In genomic region chr2:94329336-94329735, GRCm38 (mm10) we compare ENCODE assay signal across 32 mouse cellular contexts.
"Had no signal": no experiment of that assay in that cellular context is flagged by ENCODE, and none has a peak within 500 bp of the region (broad histone marks: within the 10 kb centered on the region; RNA-seq: fewer than 3 reads in every experiment).

No protein-coding gene starts in this region.

- H3K27me3 ChIP-seq: limb, embryonic 12.5 days; limb, embryonic 13.5 days; limb, embryonic 15.5 days; liver, embryonic 12.5 days; liver, embryonic 13.5 days; liver, embryonic 15.5 days; lung, embryonic 15.5 days; megakaryocyte, embryonic 14.5 days; midbrain, embryonic 12.5 days; midbrain, embryonic 13.5 days; midbrain, embryonic 15.5 days had no signal

- H3K9me3 ChIP-seq: limb, embryonic 10.5 days; limb, embryonic 12.5 days; limb, embryonic 13.5 days; limb, embryonic 15.5 days; liver, embryonic 12.5 days; liver, embryonic 13.5 days; liver, embryonic 15.5 days; lung, embryonic 15.5 days; megakaryocyte, embryonic 14.5 days; midbrain, embryonic 10.5 days; midbrain, embryonic 12.5 days; midbrain, embryonic 13.5 days; midbrain, embryonic 15.5 days had no signal

- H3K9ac ChIP-seq: limb, embryonic 12.5 days; limb, embryonic 13.5 days; limb, embryonic 15.5 days; liver, embryonic 12.5 days; liver, embryonic 13.5 days; liver, embryonic 14.5 days; liver, embryonic 15.5 days; liver, postnatal 0 days; lung, embryonic 14.5 days; lung, embryonic 15.5 days; midbrain, embryonic 12.5 days; midbrain, embryonic 13.5 days; midbrain, embryonic 15.5 days had no signal

- ATAC-seq: liver, embryonic 12.5 days; liver, postnatal 0 days; lung, postnatal 0 days; midbrain, embryonic 13.5 days; midbrain, embryonic 15.5 days; midbrain, embryonic 16.5 days had no signal

- H3K4me2 ChIP-seq: limb, embryonic 12.5 days; limb, embryonic 13.5 days; limb, embryonic 15.5 days; liver, embryonic 11.5 days; liver, embryonic 12.5 days; liver, embryonic 13.5 days; liver, embryonic 15.5 days; lung, embryonic 14.5 days; lung, embryonic 15.5 days; midbrain, embryonic 11.5 days; midbrain, embryonic 12.5 days; midbrain, embryonic 13.5 days; midbrain, embryonic 15.5 days had no signal

- H3K4me3 ChIP-seq: left cerebral cortex, adult 2 months; limb, embryonic 10.5 days; limb, embryonic 12.5 days; limb, embryonic 13.5 days; limb, embryonic 15.5 days; liver, embryonic 12.5 days; liver, embryonic 13.5 days; liver, embryonic 15.5 days; lung, embryonic 15.5 days; megakaryocyte, embryonic 14.5 days; midbrain, embryonic 10.5 days; midbrain, embryonic 12.5 days; midbrain, embryonic 13.5 days; midbrain, embryonic 15.5 days; myocyte had no signal

- DNase-seq: left cerebral cortex, postnatal 4 days; liver; liver, embryonic 13.5 days; liver, postnatal 0 days; lung, adult 18-20 months; lung, adult 2 months; lung, embryonic 14.5 days; lung, postnatal 10 days; lung, postnatal 14 days; lung, postnatal 36 days; lung, postnatal 4 days; midbrain, embryonic 14.5 days had no signal

- H3K4me1 ChIP-seq: limb, embryonic 10.5 days; limb, embryonic 12.5 days; limb, embryonic 13.5 days; limb, embryonic 15.5 days; liver, embryonic 12.5 days; liver, embryonic 15.5 days; lung, embryonic 15.5 days; megakaryocyte, embryonic 14.5 days; midbrain, embryonic 10.5 days; midbrain, embryonic 12.5 days; midbrain, embryonic 13.5 days; midbrain, embryonic 15.5 days had no signal

- H3K27ac ChIP-seq: left cerebral cortex, adult 2 months; limb, embryonic 10.5 days; limb, embryonic 12.5 days; limb, embryonic 13.5 days; limb, embryonic 15.5 days; liver, embryonic 12.5 days; liver, embryonic 13.5 days; liver, embryonic 14.5 days; liver, embryonic 15.5 days; lung, embryonic 15.5 days; macrophage; midbrain, embryonic 10.5 days; midbrain, embryonic 12.5 days; midbrain, embryonic 13.5 days; midbrain, embryonic 15.5 days had no signal
